ENCODE assay signal across 8 mouse cellular contexts in the genomic region with DNA sequence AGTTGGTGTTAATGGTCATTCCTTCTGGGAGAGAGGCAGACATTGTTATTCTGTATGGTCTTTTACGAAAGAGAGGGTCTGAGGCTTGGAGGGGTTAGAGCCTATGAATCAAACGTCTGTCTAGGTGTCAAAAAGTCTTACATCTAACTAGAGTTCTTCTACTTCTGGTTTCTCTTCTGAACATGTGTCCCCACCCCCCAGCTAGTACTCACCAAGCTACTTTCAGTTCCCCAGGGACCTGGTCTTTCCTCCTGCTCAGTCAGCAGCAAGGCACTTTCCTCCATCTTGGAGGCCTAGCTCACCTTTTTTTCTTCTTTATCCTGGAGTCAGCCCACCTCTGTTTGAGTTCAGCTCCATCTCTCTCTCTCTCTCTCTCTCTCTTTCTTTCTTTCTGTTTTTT. TPM values are rescaled to one million over a fixed set of nuclear protein-coding genes. Genes with fewer than 3 reads are reported as not detected.
DNase-seq lines count a peak whose midpoint lies in the region; ATAC-seq and TF ChIP-seq lines count a peak whose summit lies in the region.

No protein-coding gene starts in this region.

- intact Hi-C loops in heart, adult 2 months (cut with DNase I) = loop anchor here (2.0 to 5.0 kb wide), 3 partner anchors 18 to 49 kb away; a partner anchor contains a TSS

- no peak for ATAC-seq in embryonic facial prominence, embryonic 15.5 days (ENCODE audit: insufficient number of reproducible peaks, low FRiP score, low TSS enrichment, low read depth)
- ATAC-seq in inflammation-experienced regulatory T-cells, adult 6 months = peak; percentile 73
- peak; percentile 55 for ATAC-seq in megakaryocyte, adult 5-6 weeks (ENCODE audit: poor library complexity, severe bottlenecking)

- 62% methylated on average over 2 of the region's 2 CpGs for WGBS in heart, adult 2 months
- WGBS in embryonic facial prominence, embryonic 15.5 days = 78% methylated on average over 2 of the region's 2 CpGs

- H3K4me2 ChIP-seq in embryonic facial prominence, embryonic 15.5 days (replicated peaks) = peak overlapping the region; percentile 50

- peak overlapping the region; percentile 63 for H3K9ac ChIP-seq in heart, adult 2 months (ENCODE audit: low read depth, low read length)
- H3K9ac ChIP-seq in embryonic facial prominence, embryonic 15.5 days = no peak overlapping the region

- TF ChIP-seq POLR2A in heart, adult 2 months (IDR thresholded peaks at IDR 0.05; ENCODE audit: insufficient read depth, low read depth, low read length) = no peak

- peak in 1 of 2 experiments; percentile 50 for DNase-seq in heart, adult 2 months
- DNase-seq in heart, postnatal 4 days = no peak
- DNase-seq in thymus, adult 18-20 months = no peak
- no peak for DNase-seq in left cerebral cortex, adult 8-10 months (ENCODE audit: low spot score in 2 of 2)
- no peak for DNase-seq in layer of hippocampus, postnatal 36 days

- peak overlapping the region; percentile 87 for H3K27ac ChIP-seq in heart, adult 2 months
- peak overlapping the region; percentile 77 for H3K27ac ChIP-seq in embryonic facial prominence, embryonic 15.5 days (replicated peaks)

- H3K9me3 ChIP-seq in embryonic facial prominence, embryonic 15.5 days (replicated peaks) = no peaks in the 10 kb centered on the region

- peak overlapping the region; percentile 59 for H3K4me3 ChIP-seq in heart, adult 2 months
- H3K4me3 ChIP-seq in embryonic facial prominence, embryonic 15.5 days (replicated peaks) = peak overlapping the region; percentile 32

- TF ChIP-seq CTCF in heart, adult 2 months (IDR thresholded peaks at IDR 0.05) = no peak

- peaks cover 11% of the 10 kb centered on the region for H3K4me1 ChIP-seq in heart, adult 2 months (ENCODE audit: control insufficient read depth, insufficient read depth, low read length)
- peaks cover 34% of the 10 kb centered on the region for H3K4me1 ChIP-seq in embryonic facial prominence, embryonic 15.5 days

- no peaks in the 10 kb centered on the region; the same call in 1 of the 2 replicates for H3K36me3 ChIP-seq in heart, adult 2 months (ENCODE audit: control insufficient read depth, insufficient read depth, low read length)
- no peaks in the 10 kb centered on the region for H3K36me3 ChIP-seq in embryonic facial prominence, embryonic 15.5 days

- no peaks in the 10 kb centered on the region for H3K27me3 ChIP-seq in heart, adult 2 months (ENCODE audit: control insufficient read depth, insufficient read depth, low read length)
- no peaks in the 10 kb centered on the region for H3K27me3 ChIP-seq in embryonic facial prominence, embryonic 15.5 days

- H3K79me2 ChIP-seq in heart, adult 2 months (replicated peaks; ENCODE audit: control insufficient read depth, insufficient read depth, low read length) = no peaks in the 10 kb centered on the region

- no peak for TF ChIP-seq EP300 in heart, adult 2 months (IDR thresholded peaks at IDR 0.05; ENCODE audit: insufficient read depth, low read depth, low read length)

RNA-seq across cellular contexts. Expression of a gene that starts 48.9 kb away (rescaled TPM):
- total RNA-seq in heart, adult 2 months (2021) = 10 to 100 TPM; 22.1 to 26.4 TPM
- 13.0 and 18.6 TPM in 2 replicates for polyA plus RNA-seq in heart, adult 2 months (2012; rRNA removed)
- 10 to 100 TPM; 32.3 to 33.3 TPM for total RNA-seq in heart, postnatal 4 days (2021)
- 16.7 and 17.6 TPM in 2 replicates for polyA plus RNA-seq in embryonic facial prominence, embryonic 15.5 days (2015; fragmentation: Nextera tagmentation; extraction: Ambion mirVana)
- polyA plus RNA-seq in inflammation-experienced regulatory T-cells, adult 6 months (2017; shearing (Covaris generic)) = 10 to 100 TPM; 46.8 to 61.9 (median 50.3) TPM
- total RNA-seq in megakaryocyte, adult 5-6 weeks (2015) = 21.8 and 22.3 TPM in 2 replicates
- 44.0 and 51.9 TPM in 2 replicates for total RNA-seq in megakaryocyte, adult 5-6 weeks (2017)
- total RNA-seq in left cerebral cortex, adult 8-10 months (2022) = 10 to 100 TPM; 15.7 to 31.3 (median 21.7) TPM
- 10 to 100 TPM; 17.6 to 20.4 TPM for total RNA-seq in layer of hippocampus, postnatal 36 days (2021)

RNA-seq across cellular contexts. Expression of a gene that starts 49.1 kb away (rescaled TPM):
- total RNA-seq in heart, adult 2 months (2021) = 1 to 10 TPM; 6.5 to 7.6 TPM
- 7.7 and 10.5 TPM in 2 replicates for polyA plus RNA-seq in heart, adult 2 months (2012; rRNA removed)
- total RNA-seq in heart, postnatal 4 days (2021) = 1 to 10 TPM; 7.3 to 7.8 TPM
- 13.9 TPM in 2 replicates for polyA plus RNA-seq in embryonic facial prominence, embryonic 15.5 days (2015; fragmentation: Nextera tagmentation; extraction: Ambion mirVana)
- polyA plus RNA-seq in inflammation-experienced regulatory T-cells, adult 6 months (2017; shearing (Covaris generic)) = 1 to 10 TPM; 5.8 to 9.4 (median 9.1) TPM
- 2.5 and 5.8 TPM in 2 replicates for total RNA-seq in megakaryocyte, adult 5-6 weeks (2015)
- total RNA-seq in megakaryocyte, adult 5-6 weeks (2017) = 1.6 and 3.2 TPM in 2 replicates
- 10 to 100 TPM; 18.9 to 19.6 (median 19.2) TPM for total RNA-seq in left cerebral cortex, adult 8-10 months (2022)
- 10 to 100 TPM; 14.4 to 17.1 TPM for total RNA-seq in layer of hippocampus, postnatal 36 days (2021)
